Mouse (Mus musculus) hindbrain, embryonic 14.5 days (tissue): ENCODE measurements around the gene Tex21. TPM values are rescaled to one million over a fixed set of nuclear protein-coding genes. Genes with fewer than 3 reads are reported as not detected.
A peak's percentile ranks its signal among the peaks of the same experiment; 100 is the strongest.
"Not testable (repeated sequence)": the region's sequence is repeated elsewhere in the genome, so short reads cannot be mapped to it uniquely, and the experiment has no call there.

Experiments used
- ATAC-seq: fragments of 200-750 bp; cut with Nextera tagmentation; 2 replicates; pipeline ENCODE4 v1.8.0; 2017; ENCODE audit warnings: moderate number of reproducible peaks, mild to moderate bottlenecking, moderate TSS enrichment, moderate library complexity; ENCODE audit not compliant: low FRiP score
- DNase-seq: peaks from one replicate; pipeline ENCODE4 v3.0.0-alpha.2; 2015; ENCODE audit warnings: low spot score
- H3K27ac ChIP-seq: fragments of 300-500 bp; sonication (generic); 2 replicates; pipeline ENCODE4 v1.5.1; 2014; ENCODE audit warnings: mild to moderate bottlenecking, moderate library complexity
- H3K27me3 ChIP-seq: fragments of 300-500 bp; sonication (generic); 2 replicates; pipeline ENCODE4 v1.6.1; 2014; ENCODE audit warnings: mild to moderate bottlenecking, low read length, mixed read lengths; ENCODE audit not compliant: control insufficient read depth, insufficient read depth
- H3K36me3 ChIP-seq: fragments of 300-500 bp; sonication (generic); replicated peaks from 2 replicates; pipeline ENCODE4 v1.6.1; 2014; ENCODE audit not compliant: control insufficient read depth, insufficient read depth
- H3K4me1 ChIP-seq: fragments of 300-500 bp; sonication (generic); replicated peaks from 2 replicates; pipeline ENCODE4 v1.6.1; 2014; ENCODE audit warnings: antibody characterized with exemption, low read length, mixed read lengths; ENCODE audit not compliant: control insufficient read depth, insufficient read depth
- H3K4me2 ChIP-seq: fragments of 300-500 bp; sonication (generic); replicated peaks from 2 replicates; pipeline ENCODE4 v1.6.1; 2014; ENCODE audit warnings: mild to moderate bottlenecking, moderate library complexity
- H3K4me3 ChIP-seq: fragments of 300-500 bp; sonication (generic); replicated peaks from 2 replicates; pipeline ENCODE4 v1.5.1; 2014; ENCODE audit warnings: mild to moderate bottlenecking, low read length
- H3K9ac ChIP-seq: fragments of 300-500 bp; sonication (generic); 2 replicates; pipeline ENCODE4 v1.6.1; 2014
- H3K9me3 ChIP-seq: fragments of 300-500 bp; sonication (generic); 2 replicates; pipeline ENCODE4 v1.6.1; 2016; ENCODE audit warnings: low read length; ENCODE audit not compliant: control insufficient read depth
- WGBS: fragments of 180-500 bp; shearing (Covaris S2); extraction: QIAGEN DNeasy Blood & Tissue Kit; methylation state at CpG from one replicate; pipeline ENCODE4 v1.1.7; 2014; 5-methylcytosine and 5-hydroxymethylcytosine counted together
- polyA plus RNA-seq: library from polyadenylated mRNA; unstranded; fragments of >200 nt; fragmentation: Nextera tagmentation; extraction: Ambion mirVana; gene quantifications from 2 replicates; pipeline ENCODE4 v1.2.1, GENCODE M21; 2014

Tex21 gene
- polyA plus RNA-seq, 1 experiment from 2014 or later = 0.09 TPM

DNA sequence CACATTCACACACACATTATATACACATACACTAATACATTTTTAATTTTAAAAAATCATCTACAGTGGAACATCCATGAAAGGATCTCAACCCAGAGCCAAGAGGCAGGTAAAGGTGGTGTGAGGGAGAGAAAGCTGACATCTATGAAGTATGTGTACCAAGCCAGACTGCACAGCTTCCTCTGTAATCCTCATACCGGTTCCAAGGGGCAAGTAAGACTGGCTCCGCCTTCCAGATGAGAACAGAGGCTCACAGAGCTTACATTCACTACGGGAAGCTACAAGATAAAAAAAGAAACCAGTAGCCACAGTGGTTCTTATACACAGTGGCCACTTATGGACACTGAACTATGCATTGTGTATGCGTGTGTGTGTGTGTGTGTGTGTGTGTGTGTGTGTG is 67.0 kb downstream of the Tex21 start:
- H3K27me3 ChIP-seq = peaks cover 20% of the 10 kb centered on the region
- H3K36me3 ChIP-seq = no peaks in the 10 kb centered on the region
- no peak overlapping the region for H3K27ac ChIP-seq
- H3K4me2 ChIP-seq = no peak overlapping the region
- ATAC-seq (no peak), DNase-seq (no peak)
- no peaks in the 10 kb centered on the region for H3K9me3 ChIP-seq
- WGBS = 73% methylated on average over 4 of the region's 4 CpGs
- H3K9ac ChIP-seq = no peak overlapping the region
- peaks cover 10% of the 10 kb centered on the region; the same call in 1 of the 2 replicates for H3K4me1 ChIP-seq
- no peak overlapping the region for H3K4me3 ChIP-seq

DNA sequence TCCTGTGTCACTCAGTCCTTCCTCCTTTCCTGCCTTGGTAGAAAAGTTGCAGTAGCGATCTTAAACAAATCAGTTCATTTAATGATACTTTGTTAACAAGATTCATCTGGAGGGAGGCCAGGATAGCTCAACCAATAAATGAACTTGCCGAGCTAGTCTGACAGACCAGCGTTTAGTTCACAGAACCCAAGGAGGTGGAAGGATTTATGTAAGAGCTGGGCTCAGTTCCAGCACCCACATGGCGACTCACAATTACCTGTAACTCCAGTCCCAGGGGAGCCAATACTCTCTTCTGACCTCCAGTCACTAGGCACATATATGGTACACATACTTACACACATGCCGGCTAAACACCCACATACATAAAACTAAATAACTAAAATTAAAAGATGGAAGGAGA is 67.5 kb downstream of the Tex21 start:
- no peak for ATAC-seq
- H3K4me3 ChIP-seq = no peak overlapping the region
- peaks cover 10% of the 10 kb centered on the region; the same call in 1 of the 2 replicates for H3K4me1 ChIP-seq
- H3K36me3 ChIP-seq = no peaks in the 10 kb centered on the region
- H3K27me3 ChIP-seq = peaks cover 20% of the 10 kb centered on the region
- no peak overlapping the region for H3K27ac ChIP-seq
- WGBS = 75% methylated on average over 5 of the region's 5 CpGs
- no peak overlapping the region for H3K4me2 ChIP-seq
- no peak for DNase-seq
- no peaks in the 10 kb centered on the region for H3K9me3 ChIP-seq
- no peak overlapping the region for H3K9ac ChIP-seq

- Histone ChIP-seq H3K4me2 (peak overlapping the region; percentile 100), H3K27me3 (peaks cover 20% of the 10 kb centered on the region), H3K27ac (no peak overlapping the region)
Observed at GRCm38 (mm10) chr12:76177864-76178518, 68.6 kb downstream of the Tex21 start.

DNA sequence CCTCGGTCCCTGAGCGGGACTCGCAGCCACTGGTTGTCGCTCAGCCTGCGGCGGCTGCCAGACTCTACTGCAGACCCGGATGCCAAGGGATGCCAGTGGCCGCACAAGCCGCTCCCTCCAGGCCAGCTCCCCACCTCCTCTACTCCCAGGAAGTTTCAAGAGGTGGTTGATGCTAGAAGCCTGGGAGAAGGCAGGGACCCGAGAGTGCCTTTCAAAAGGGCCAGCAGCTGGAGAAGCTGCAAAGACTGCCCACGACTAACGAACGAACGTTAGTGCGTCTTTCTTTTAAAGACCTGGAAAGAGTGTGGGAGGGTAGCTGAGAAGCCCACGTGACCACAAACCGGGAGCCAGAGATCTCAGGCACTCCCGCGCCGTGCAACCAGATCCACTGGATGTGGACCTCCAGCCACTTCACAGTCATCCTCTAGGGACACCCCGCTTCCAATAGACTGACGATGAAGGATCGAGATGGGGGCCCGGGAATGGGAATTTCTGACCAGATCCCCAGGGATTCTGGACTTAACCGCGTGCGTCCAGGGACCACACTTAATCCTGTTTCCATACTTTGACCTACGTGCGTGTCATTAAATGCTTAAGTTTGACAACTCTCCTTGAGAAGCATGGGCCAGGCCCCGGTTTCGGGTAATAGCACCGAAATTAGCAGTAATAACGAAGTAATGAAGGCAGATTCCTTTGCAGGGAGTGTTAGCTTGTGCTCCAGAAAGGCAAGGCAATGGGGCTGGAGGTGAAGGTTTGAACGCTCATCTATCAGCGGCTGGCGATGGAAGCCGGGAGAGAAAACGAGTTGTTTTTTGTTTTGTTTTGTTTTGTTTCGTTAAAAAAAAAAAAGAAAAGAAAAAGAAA is 69.3 kb downstream of the Tex21 start, which contains the start of gene Esr2:
Esr2 (minus strand) TSS at position 260 of the 864 bp plus-strand sequence.
- Histone ChIP-seq H3K9me3 (no peaks in the 10 kb centered on the region), H3K27me3 (peaks cover 20% of the 10 kb centered on the region), H3K36me3 (no peaks in the 10 kb centered on the region), H3K27ac (no peak within 1 kb of the TSS), H3K4me1 (peaks cover 10% of the 10 kb centered on the region; the same call in 1 of the 2 replicates), H3K9ac (peak within 1 kb of the TSS; percentile 59), H3K4me2 (peak within 1 kb of the TSS; percentile 100), H3K4me3 (peak within 1 kb of the TSS; percentile 40)
- peak; percentile 43; the same call in 1 of the 2 replicates for ATAC-seq
- DNase-seq = peak; percentile 47
- under 1% methylated on average over 39 of the region's 39 CpGs for WGBS

More at GRCm38 (mm10) chr12:76177864-76178518, 68.6 kb downstream of the Tex21 start:
- 0 out of 2 replicates have a peak, but pooled peaks have one; percentile 34 for ATAC-seq
- H3K4me3 ChIP-seq = peak overlapping the region; percentile 40
- H3K9ac ChIP-seq = no peak overlapping the region
- H3K9me3 ChIP-seq = no peaks in the 10 kb centered on the region
- 32% methylated on average over 15 of the region's 16 CpGs for WGBS
- DNase-seq = peak; percentile 83
- peaks cover 10% of the 10 kb centered on the region; the same call in 1 of the 2 replicates for H3K4me1 ChIP-seq
- no peaks in the 10 kb centered on the region for H3K36me3 ChIP-seq

GRCm38 (mm10) chr12:76165641-76166040 is 80.9 kb downstream of the Tex21 start:
- H3K4me1 ChIP-seq = no peaks in the 10 kb centered on the region
- WGBS = 70% methylated on average over 5 of the region's 5 CpGs
- no peak overlapping the region for H3K9ac ChIP-seq
- no peaks in the 10 kb centered on the region for H3K36me3 ChIP-seq
- H3K4me3 ChIP-seq = no peak overlapping the region
- no peak overlapping the region for H3K27ac ChIP-seq
- H3K27me3 ChIP-seq = no peaks in the 10 kb centered on the region
- no peak overlapping the region for H3K4me2 ChIP-seq
- H3K9me3 ChIP-seq = no peaks in the 10 kb centered on the region
- DNase-seq (no peak), ATAC-seq (no peak)

- not testable (repeated sequence) for H3K4me1 ChIP-seq, H3K27me3 ChIP-seq, DNase-seq, H3K36me3 ChIP-seq, H3K27ac ChIP-seq, ATAC-seq, H3K9me3 ChIP-seq
- H3K4me3 ChIP-seq = peak overlapping the region; percentile 31
- H3K9ac ChIP-seq = peak overlapping the region; percentile 50
- 18% methylated on average over 30 of the region's 30 CpGs for WGBS
- H3K4me2 ChIP-seq = peak overlapping the region; percentile 63
Observed at GRCm38 (mm10) chr12:76152389-76152788, 94.2 kb downstream of the Tex21 start.

Other genes with a start within 250 kb of the Tex21 start
- 0.08 and 0.31 TPM in 2 replicates for gene Esr2, start 69.5 kb downstream of the Tex21 start, polyA plus RNA-seq
- gene Mthfd1, start 8.6 kb upstream of the Tex21 start, polyA plus RNA-seq = 30.5 and 37.2 TPM in 2 replicates
- 11.8 and 12.1 TPM in 2 replicates for gene Akap5, start 78.1 kb upstream of the Tex21 start, polyA plus RNA-seq
- gene Zbtb25, start 122.9 kb upstream of the Tex21 start, polyA plus RNA-seq = 16.0 and 16.5 TPM in 2 replicates
- gene Zbtb1, start 123.5 kb upstream of the Tex21 start, polyA plus RNA-seq = 4.2 and 4.7 TPM in 2 replicates
- 6.4 and 7.9 TPM in 2 replicates for gene Hspa2, start 157.4 kb upstream of the Tex21 start, polyA plus RNA-seq
- gene Ppp1r36, start 170.8 kb upstream of the Tex21 start, polyA plus RNA-seq = 1.8 and 2.6 TPM in 2 replicates